Mouse (Mus musculus) heart, adult 2 months (tissue): ENCODE data around the gene Tspan8.

Experiments used
- CTCF ChIP-seq: fragments of 200-600 bp; IDR thresholded peaks from 2 replicates; pipeline ENCODE4 v1.8.1; 2022; ENCODE audit warnings: antibody characterized with exemption, mild to moderate bottlenecking, moderate library complexity
- POLR2A ChIP-seq: fragments of 200-500 bp; IDR thresholded peaks from 2 replicates; pipeline ENCODE4 v1.6.1; 2011; ENCODE audit warnings: mild to moderate bottlenecking, low read depth, low read length, control low read depth; ENCODE audit not compliant: insufficient read depth

- TF ChIP-seq POLR2A = no peak
- no peak for TF ChIP-seq CTCF
These were observed 77.4 kb downstream of the Tspan8 start for GRCm38 (mm10) chr10:115894045-115894444.
